Mouse (Mus musculus): ENCODE results near the gene Brpf1. TPM values are rescaled to one million over a fixed set of nuclear protein-coding genes. Genes with fewer than 3 reads are reported as not detected.

Gene Brpf1
- polyA plus RNA-seq, 1 experiment from 2014 or later = 7.3 TPM

DNA sequence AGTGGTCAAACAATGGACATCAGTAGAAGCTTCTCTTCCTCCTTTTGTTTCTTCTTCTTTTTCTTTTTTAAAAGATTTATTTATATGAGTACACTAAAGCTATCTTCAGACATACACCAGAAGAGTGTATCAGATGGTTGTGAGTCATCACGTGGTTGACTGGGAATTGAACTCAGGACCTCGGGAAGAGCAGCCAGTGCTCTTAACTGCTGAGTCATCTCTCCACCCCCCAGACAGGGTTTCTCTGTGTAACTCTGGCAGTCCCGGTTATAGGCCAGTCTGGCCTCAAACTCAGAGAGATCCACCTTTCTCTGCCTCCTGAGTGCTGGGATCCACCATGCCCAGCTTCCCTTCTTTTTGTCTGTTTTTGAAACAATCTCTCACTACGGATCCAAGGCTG lies 10.3 kb upstream of the Brpf1 start:
- H3K9me3 ChIP-seq (ENCODE audit: control insufficient read depth) = no peaks in the 10 kb centered on the region

DNA sequence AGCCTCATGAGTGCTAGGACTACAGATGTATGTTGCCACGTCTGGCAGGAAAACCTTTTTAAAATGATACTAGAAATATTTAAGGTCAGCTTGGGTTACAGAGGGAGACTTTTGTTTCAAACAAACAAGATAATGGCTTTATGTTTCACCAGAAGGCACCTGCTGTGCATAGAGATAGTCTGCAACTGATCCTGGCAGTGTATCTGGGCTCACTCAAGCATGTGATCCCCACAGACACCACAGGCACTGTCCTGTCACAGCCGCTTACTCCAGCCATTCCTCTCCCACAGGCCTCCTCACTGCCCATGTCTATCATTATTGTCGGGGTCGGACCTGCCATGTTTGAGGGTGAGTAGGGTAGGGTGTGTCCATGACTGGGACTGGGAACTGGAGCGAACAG lies 5.6 kb upstream of the Brpf1 start:
- 84% methylated on average over 5 of the region's 5 CpGs for WGBS
- H3K4me2 ChIP-seq (replicated peaks; ENCODE audit: low read depth) = no peak overlapping the region
- no peak overlapping the region for H3K27ac ChIP-seq (ENCODE audit: low read depth, low read length)
- ATAC-seq = no peak
- no peak overlapping the region for H3K9ac ChIP-seq (ENCODE audit: low read depth, low read length)
- H3K4me3 ChIP-seq (ENCODE audit: low read depth, low read length) = no peak overlapping the region
- H3K9me3 ChIP-seq (ENCODE audit: control insufficient read depth) = no peaks in the 10 kb centered on the region
- no peak for TF ChIP-seq CTCF (IDR thresholded peaks at IDR 0.05; ENCODE audit: low read depth)
- no peaks in the 10 kb centered on the region for H3K36me3 ChIP-seq (ENCODE audit: control insufficient read depth, insufficient read depth)
- no peaks in the 10 kb centered on the region for H3K4me1 ChIP-seq (replicated peaks; ENCODE audit: control insufficient read depth, insufficient read depth, low read length)
- H3K27me3 ChIP-seq (replicated peaks; ENCODE audit: control insufficient read depth, insufficient read depth, low read length) = no peaks in the 10 kb centered on the region

More for the DNA sequence above, 10.3 kb upstream of the Brpf1 start:
- no peaks in the 10 kb centered on the region for H3K4me1 ChIP-seq (replicated peaks; ENCODE audit: control insufficient read depth, insufficient read depth, low read length)
- no peaks in the 10 kb centered on the region for H3K27me3 ChIP-seq (replicated peaks; ENCODE audit: control insufficient read depth, insufficient read depth, low read length)
- H3K27ac ChIP-seq (ENCODE audit: low read depth, low read length) = no peak overlapping the region
- no peak overlapping the region for H3K9ac ChIP-seq (ENCODE audit: low read depth, low read length)
- no peaks in the 10 kb centered on the region for H3K36me3 ChIP-seq (ENCODE audit: control insufficient read depth, insufficient read depth)
- H3K4me2 ChIP-seq (replicated peaks; ENCODE audit: low read depth) = no peak overlapping the region
- TF ChIP-seq CTCF (IDR thresholded peaks at IDR 0.05; ENCODE audit: low read depth) = no peak
- 55% methylated on average over 4 of the region's 4 CpGs for WGBS
- no peak overlapping the region for H3K4me3 ChIP-seq (ENCODE audit: low read depth, low read length)
- no peak for ATAC-seq

DNA sequence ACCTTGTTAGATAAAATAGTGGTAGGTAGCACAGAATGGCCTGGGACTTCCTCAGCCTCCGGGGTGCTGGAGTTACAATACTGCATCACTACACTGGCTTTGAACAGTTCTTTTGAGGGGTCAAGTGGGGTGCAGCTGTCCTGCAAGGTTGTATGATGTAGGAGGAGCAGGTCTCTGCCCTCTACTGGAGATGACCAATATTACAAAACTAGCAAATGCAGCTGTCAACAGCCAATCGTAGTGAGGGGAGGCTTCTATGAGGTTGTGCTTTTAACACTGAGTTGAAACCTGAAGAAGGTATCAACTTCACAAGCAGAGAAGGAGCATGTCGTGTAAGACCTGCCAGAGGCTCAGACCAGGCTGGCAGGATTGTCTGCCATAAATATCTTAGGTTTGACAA lies 4.7 kb upstream of the Brpf1 start:
- Histone ChIP-seq H3K27me3 (replicated peaks; ENCODE audit: control insufficient read depth, insufficient read depth, low read length) (no peaks in the 10 kb centered on the region), H3K9me3 (ENCODE audit: control insufficient read depth) (no peaks in the 10 kb centered on the region), H3K4me2 (replicated peaks; ENCODE audit: low read depth) (no peak overlapping the region), H3K36me3 (ENCODE audit: control insufficient read depth, insufficient read depth) (no peaks in the 10 kb centered on the region), H3K4me1 (replicated peaks; ENCODE audit: control insufficient read depth, insufficient read depth, low read length) (no peaks in the 10 kb centered on the region), H3K27ac (ENCODE audit: low read depth, low read length) (no peak overlapping the region), H3K4me3 (ENCODE audit: low read depth, low read length) (no peak overlapping the region), H3K9ac (ENCODE audit: low read depth, low read length) (no peak overlapping the region)
- TF ChIP-seq CTCF (IDR thresholded peaks at IDR 0.05; ENCODE audit: low read depth) = peak; percentile 71
- 22% methylated on average over 3 of the region's 3 CpGs for WGBS
- no peak for ATAC-seq

DNA sequence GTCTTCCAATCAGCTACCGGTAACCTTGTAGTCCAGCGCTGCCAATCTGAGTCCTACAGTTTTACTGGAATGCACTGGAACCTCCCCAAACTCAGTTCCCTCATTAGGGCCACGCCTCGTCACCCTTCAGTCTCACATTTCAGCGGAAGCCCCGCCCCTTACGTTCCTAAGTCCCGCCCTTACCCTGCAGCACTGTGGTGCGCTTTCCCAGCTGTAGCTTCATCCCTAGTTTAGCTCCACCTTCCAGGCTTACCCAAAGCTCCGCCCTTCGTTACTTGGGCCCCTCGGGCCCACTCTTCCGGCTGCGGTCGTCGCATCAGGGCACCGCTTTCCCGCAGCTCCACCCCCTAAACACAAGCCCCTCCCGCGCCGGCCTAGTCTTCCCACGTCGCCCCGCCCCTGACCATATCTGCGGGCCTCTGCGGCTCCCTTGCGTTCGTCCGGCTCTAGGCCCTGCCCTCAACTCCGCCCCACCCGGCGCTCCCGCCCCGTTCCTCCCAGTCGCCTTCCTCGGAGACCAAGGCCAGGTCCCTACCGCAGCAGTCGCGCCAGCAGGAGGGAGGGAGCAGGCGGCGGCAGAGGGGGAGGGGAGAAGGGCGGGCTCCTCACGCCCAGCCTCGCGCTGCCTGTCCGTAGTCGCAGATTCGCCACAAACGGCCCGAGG lies 483 bp upstream of the Brpf1 start:
- peak; percentile 21; the same call in 1 of the 2 replicates for TF ChIP-seq CTCF (IDR thresholded peaks at IDR 0.05; ENCODE audit: low read depth)
- no peaks in the 10 kb centered on the region for H3K27me3 ChIP-seq (replicated peaks; ENCODE audit: control insufficient read depth, insufficient read depth, low read length)
- peak overlapping the region; percentile 68 for H3K4me3 ChIP-seq (ENCODE audit: low read depth, low read length)
- peak; percentile 98 for ATAC-seq
- H3K4me1 ChIP-seq (replicated peaks; ENCODE audit: control insufficient read depth, insufficient read depth, low read length) = 0 out of 2 replicates have a peak, but pooled peaks cover 3% of the 10 kb centered on the region
- H3K9ac ChIP-seq (ENCODE audit: low read depth, low read length) = peak overlapping the region; percentile 90
- H3K27ac ChIP-seq (ENCODE audit: low read depth, low read length) = peak overlapping the region; percentile 99
- peak overlapping the region; percentile 79 for H3K4me2 ChIP-seq (replicated peaks; ENCODE audit: low read depth)
- WGBS = under 1% methylated on average over 50 of the region's 50 CpGs
- no peaks in the 10 kb centered on the region for H3K9me3 ChIP-seq (ENCODE audit: control insufficient read depth)
- peaks cover 16% of the 10 kb centered on the region for H3K36me3 ChIP-seq (ENCODE audit: control insufficient read depth, insufficient read depth)

GRCm38 (mm10) chr6:113307481-113308121 lies 664 bp downstream of the Brpf1 start:
- no peak for ATAC-seq
- Histone ChIP-seq H3K4me1 (replicated peaks; ENCODE audit: control insufficient read depth, insufficient read depth, low read length) (0 out of 2 replicates have a peak, but pooled peaks cover 3% of the 10 kb centered on the region), H3K4me2 (replicated peaks; ENCODE audit: low read depth) (peak overlapping the region; percentile 79), H3K27me3 (replicated peaks; ENCODE audit: control insufficient read depth, insufficient read depth, low read length) (no peaks in the 10 kb centered on the region), H3K4me3 (ENCODE audit: low read depth, low read length) (peak overlapping the region; percentile 68), H3K27ac (ENCODE audit: low read depth, low read length) (peak overlapping the region; percentile 99), H3K36me3 (ENCODE audit: control insufficient read depth, insufficient read depth) (peaks cover 18% of the 10 kb centered on the region), H3K9ac (ENCODE audit: low read depth, low read length) (peak overlapping the region; percentile 90), H3K9me3 (ENCODE audit: control insufficient read depth) (no peaks in the 10 kb centered on the region)
- no peak for TF ChIP-seq CTCF (IDR thresholded peaks at IDR 0.05; ENCODE audit: low read depth)
- under 1% methylated on average over 32 of the region's 34 CpGs for WGBS

- no peak for ATAC-seq
- Histone ChIP-seq H3K27me3 (replicated peaks; ENCODE audit: control insufficient read depth, insufficient read depth, low read length) (no peaks in the 10 kb centered on the region), H3K27ac (ENCODE audit: low read depth, low read length) (peak overlapping the region; percentile 99), H3K4me3 (ENCODE audit: low read depth, low read length) (peak overlapping the region; percentile 68), H3K9ac (ENCODE audit: low read depth, low read length) (peak overlapping the region; percentile 90), H3K9me3 (ENCODE audit: control insufficient read depth) (no peaks in the 10 kb centered on the region), H3K4me1 (replicated peaks; ENCODE audit: control insufficient read depth, insufficient read depth, low read length) (0 out of 2 replicates have a peak, but pooled peaks cover 3% of the 10 kb centered on the region), H3K36me3 (ENCODE audit: control insufficient read depth, insufficient read depth) (peaks cover 24% of the 10 kb centered on the region), H3K4me2 (replicated peaks; ENCODE audit: low read depth) (peak overlapping the region; percentile 79)
- 21% methylated on average over 5 of the region's 5 CpGs for WGBS
- TF ChIP-seq CTCF (IDR thresholded peaks at IDR 0.05; ENCODE audit: low read depth) = peak; percentile 69
Measured at GRCm38 (mm10) chr6:113308141-113308540, 1.2 kb downstream of the Brpf1 start.

All from intestine, postnatal 0 days (tissue).